Mouse (Mus musculus) kidney, adult 8-10 months (tissue): ENCODE results near the gene Tmem132d.

Experiments used
- DNase-seq, 2 experiments: peaks; one replicate each; pipeline ENCODE4 v3.0.0; 2022

Tmem132d gene

GRCm38 (mm10) chr5:127918376-127918775, 514.5 kb downstream of the Tmem132d start:
- DNase-seq = no peak

- no peak for DNase-seq
Observed at GRCm38 (mm10) chr5:127914157-127914556, 518.7 kb downstream of the Tmem132d start.

DNA sequence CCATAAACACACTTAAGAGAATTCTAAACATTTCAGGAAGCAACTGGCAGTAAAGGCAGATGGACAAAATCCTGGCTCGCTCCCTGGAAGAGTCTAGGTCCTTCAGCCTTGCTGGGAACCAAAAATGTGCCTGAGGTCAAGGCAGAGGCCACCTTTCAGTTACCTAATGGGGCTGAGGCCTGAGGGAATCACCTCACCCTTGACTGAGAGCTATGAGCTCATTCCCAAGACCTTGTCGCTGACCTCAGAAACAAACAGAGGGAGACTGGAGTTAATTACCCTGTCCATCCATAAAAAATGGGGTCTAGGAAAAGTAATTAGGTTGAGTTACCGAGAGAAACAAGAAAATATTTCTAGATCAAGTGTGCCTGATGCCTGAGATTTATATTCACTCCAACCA, 521.3 kb downstream of the Tmem132d start:
- DNase-seq = no peak

GRCm38 (mm10) chr5:127910356-127910755, 522.5 kb downstream of the Tmem132d start:
- no peak for DNase-seq

DNA sequence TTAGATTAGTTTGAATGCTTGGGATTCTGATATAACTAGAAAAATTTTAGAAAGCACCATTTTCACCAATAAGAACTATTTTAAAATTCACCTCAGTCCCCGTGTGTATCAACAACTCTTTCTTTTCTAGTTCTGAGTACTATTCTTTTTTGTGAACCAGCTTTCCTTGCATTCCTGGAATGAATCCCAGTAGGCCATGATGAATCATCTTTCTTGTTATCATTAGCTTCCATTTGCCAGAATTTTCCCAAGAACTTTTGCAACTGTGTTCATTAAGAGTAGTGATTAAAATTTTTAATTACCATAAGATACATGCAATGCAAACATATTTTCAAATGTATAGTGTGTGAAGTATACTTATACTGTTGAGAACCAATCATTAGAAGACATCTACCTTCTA, 537.7 kb downstream of the Tmem132d start:
- DNase-seq = no peak

GRCm38 (mm10) chr5:127885566-127886505, 547.0 kb downstream of the Tmem132d start:
- DNase-seq = peak in 1 of 2 experiments; percentile 3

DNA sequence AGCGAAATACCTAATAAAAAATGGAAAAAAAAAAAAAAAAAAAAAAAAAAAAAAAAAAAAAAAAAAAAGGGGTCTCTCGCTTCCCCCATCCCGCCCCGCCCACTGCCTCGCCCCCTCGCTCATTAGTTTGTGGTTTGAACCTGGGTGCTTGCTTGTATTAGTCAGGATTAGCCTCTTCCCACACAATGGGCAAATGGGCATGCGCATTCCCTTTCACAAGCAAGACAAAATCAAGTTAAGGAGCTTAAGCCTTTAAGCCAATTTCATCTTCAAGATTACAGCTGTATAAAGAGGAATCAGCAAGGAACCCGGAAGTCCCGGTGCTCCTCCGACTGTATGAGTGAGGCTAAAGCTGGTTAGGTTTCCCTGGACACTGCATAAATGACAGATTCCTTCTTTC, 549.9 kb downstream of the Tmem132d start:
- DNase-seq = no peak

- DNase-seq = no peak
Observed at GRCm38 (mm10) chr5:127874461-127874860, 558.4 kb downstream of the Tmem132d start.

GRCm38 (mm10) chr5:127865157-127865556, 567.7 kb downstream of the Tmem132d start:
- no peak for DNase-seq

- no peak for DNase-seq
Observed at GRCm38 (mm10) chr5:127859719-127860118, 573.2 kb downstream of the Tmem132d start.

DNA sequence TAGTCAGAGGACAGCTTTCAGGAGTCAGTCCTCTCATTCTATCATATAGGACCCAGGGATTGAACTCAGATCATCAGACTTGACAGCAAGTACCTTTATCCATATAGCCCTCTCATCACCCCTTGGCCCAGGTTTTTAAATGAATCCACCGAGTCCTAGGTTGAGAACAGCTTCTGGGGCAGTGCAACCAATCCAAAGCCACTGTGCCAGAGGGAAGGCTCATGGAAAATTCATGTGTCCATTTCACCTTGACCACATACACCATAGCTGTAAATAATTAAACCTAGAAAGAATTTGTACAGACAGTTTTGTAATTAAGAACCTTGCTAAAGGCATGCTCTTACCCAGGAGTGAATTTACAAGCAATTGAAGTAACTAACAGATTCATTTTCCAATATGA, 580.6 kb downstream of the Tmem132d start:
- DNase-seq = peak; percentile 47 to 73

DNA sequence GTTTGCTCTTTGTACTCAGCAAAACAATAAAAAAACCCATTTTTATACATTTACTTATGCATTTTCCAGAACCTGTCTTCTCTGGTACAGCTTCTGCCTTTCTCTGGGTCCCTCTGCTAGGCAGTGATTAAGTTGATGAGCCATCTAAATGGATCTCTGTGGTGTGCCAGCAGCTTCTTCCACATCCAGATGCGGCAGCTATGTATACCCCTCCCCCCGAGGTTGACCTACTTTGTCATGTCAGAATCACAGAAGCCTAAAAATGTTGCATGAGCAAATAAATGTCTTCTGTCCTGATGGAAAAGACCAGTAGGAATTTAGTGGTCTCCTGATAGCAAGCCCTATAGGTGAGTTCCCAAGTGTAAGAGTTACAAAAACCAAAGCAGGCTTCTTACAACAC, 601.1 kb downstream of the Tmem132d start:
- no peak for DNase-seq

DNA sequence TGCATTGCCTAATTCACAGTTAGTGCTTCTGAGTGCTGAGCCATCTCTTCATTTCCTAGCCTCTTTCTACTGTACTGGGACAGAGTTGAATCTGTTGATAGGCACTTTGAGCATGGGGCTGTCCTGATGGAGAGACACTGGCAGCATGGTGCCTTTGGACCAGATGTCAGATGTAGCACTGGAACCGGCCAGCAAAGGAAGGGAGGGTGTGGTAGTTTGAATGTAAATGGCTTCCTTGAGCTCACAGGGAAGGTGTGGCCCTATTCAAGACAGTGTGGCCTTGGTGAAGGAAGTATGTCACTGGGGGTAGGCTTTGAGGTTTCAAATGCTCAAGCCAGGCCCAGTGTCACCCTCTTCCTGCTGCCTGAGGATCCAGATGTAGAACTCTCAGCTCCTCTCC, 602.0 kb downstream of the Tmem132d start:
- no peak for DNase-seq

DNA sequence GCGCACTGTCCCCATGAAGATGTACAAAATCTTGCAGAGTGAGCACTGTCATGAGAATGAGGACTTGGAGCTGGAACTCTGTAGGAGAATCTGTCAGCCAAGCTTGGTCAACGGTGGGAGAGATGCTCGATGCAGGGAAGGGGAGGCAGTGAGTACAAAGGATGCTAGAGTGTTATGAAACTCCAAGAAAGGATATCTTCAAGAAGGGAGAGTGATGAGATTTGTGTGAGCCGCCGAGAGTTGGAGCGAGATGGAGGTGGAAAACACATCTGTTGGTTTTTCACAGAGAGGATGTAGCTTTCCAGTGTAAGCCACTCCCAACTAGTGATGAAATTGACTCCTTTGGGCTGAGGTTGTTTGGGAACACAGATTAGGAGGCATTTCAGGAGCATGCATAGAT, 604.1 kb downstream of the Tmem132d start:
- DNase-seq = no peak

DNA sequence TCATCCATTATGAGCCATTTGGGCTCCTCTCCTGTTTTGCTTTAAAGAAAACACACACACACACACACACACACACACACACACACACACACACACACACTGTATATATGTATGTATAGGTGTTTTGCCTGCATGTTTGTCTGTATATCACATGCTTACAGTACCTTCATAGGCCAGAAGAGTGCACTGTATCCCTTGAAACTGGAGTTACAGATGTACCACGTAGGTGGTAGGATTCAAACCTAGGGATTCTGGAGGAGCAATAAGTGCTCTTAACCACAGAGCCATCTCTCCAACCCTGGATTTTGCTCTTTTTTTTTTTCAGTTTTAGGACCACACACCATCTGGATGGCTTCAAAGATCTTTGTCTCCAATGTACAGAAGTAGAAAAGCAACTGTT, 610.9 kb downstream of the Tmem132d start:
- DNase-seq = peak in 1 of 2 experiments; percentile 6

- no peak for DNase-seq
Observed at GRCm38 (mm10) chr5:127815292-127815691, 617.6 kb downstream of the Tmem132d start.

DNA sequence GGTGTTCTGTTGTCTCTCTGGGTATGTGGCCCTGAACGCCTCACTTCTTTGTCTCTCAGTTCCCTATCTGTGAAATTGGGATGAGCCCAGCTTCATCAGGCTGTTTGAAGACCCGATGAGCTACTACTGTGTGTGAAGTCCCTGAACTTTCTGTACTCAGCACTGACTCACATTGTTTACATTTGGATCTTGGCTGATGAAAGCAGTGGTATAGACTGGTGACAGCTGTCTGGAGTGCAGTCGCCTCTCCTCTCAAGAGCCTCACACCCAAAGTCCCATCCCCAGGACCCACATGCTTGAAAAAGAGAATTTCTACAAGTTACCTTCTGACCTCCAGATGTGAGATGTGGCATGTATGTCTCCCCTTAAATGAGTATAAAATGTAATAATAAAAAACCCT, 625.5 kb downstream of the Tmem132d start:
- DNase-seq = no peak

- DNase-seq = no peak
Observed at GRCm38 (mm10) chr5:127806850-127807249, 626.0 kb downstream of the Tmem132d start.

DNA sequence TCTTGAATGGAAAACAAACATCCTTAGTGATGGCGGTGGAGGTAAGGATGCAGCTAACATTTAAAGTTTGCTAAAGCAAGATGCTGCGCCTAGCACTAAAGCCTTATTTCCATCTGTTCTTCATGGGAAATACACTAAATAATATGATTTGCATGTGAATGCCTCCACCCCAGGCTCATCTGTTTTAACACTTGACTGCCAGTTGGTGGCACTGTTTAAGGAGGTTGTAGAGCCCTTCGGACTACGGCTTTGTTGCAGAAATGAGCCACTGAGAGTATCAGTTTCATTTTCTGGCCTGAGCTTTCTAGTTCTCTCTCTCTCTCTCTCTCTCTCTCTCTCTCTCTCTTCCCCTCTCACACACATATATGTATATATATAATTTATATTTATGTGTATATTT, 632.0 kb downstream of the Tmem132d start:
- DNase-seq = no peak

GRCm38 (mm10) chr5:127781221-127781620, 651.7 kb downstream of the Tmem132d start:
- no peak for DNase-seq

DNA sequence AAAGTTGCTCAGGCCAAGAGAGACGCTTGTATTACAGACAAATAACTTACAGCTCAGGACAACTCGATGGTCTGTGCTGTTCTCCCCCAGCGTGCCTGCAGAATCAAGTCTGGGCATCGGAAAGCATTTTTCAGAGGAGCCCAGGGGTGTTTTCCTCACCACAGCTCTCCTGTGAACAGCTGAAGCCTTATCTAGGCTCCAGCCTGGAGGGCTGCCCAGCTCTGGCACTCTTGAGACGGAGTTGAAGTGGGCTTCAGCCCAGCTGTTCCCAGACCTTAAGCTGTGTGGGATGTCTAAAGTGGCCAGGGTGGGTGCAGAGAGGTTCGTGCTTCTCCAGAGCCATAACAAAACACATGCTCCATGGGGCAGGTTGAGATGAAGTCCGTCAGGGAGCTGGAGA, 657.1 kb downstream of the Tmem132d start:
- no peak for DNase-seq

GRCm38 (mm10) chr5:127758576-127758975, 674.3 kb downstream of the Tmem132d start:
- no peak for DNase-seq

DNA sequence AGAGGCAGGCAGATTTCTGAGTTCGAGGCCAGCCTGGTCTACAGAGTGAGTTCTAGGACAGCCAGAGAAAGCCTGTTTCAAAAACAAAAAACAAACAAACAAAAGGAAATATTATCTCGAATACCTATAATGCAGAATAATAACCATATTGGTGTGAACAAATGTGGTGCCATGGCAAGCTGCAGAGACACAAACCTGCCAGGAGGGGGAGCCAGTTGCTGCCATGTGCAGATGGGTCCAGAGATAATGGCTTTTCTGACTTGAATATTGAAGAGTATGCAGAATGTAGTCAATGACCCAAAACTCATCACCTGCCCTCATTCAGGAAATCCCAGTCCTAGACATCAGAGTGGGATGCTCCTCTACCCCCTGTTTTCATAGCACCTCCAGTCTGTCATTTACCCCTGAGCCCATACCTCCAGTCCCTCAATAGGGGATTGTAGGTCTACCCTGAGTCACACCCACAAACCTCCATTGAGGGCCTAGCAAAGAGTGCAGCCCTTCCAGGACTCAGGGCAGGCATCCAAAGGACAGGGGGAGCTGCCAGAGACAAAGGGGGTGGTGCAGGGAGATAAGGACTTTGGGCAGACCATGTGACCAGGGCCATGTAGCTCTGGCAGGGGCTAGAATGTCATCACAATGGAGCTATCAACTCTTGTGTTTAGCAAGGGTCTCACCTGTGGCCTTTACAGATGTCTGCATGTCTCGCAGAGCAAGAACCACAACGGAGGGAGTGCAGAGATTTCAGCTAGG, 676.0 kb downstream of the Tmem132d start:
- DNase-seq = peak in 1 of 2 experiments; percentile 3

GRCm38 (mm10) chr5:127756011-127756410, 676.9 kb downstream of the Tmem132d start:
- DNase-seq = no peak
